Mouse (Mus musculus) heart, embryonic 11.5 days (tissue): ENCODE results near the gene H1fnt. TPM values are rescaled to one million over a fixed set of nuclear protein-coding genes. Genes with fewer than 3 reads are reported as not detected.

Experiments used
- polyA plus RNA-seq: library from polyadenylated mRNA; unstranded; fragments of >200 nt; fragmentation: Nextera tagmentation; extraction: Ambion mirVana; gene quantifications from 2 replicates; pipeline ENCODE4 v1.2.1, GENCODE M21; 2014

The H1fnt gene
- polyA plus RNA-seq, 1 experiment from 2014 or later: not detected

Other genes with a start within 250 kb of the H1fnt start
- gene Pfkm, start 164.7 kb downstream of the H1fnt start, polyA plus RNA-seq: 49.3 and 68.3 TPM in 2 replicates
- 24.3 and 25.1 TPM in 2 replicates for gene Senp1, start 163.5 kb downstream of the H1fnt start, polyA plus RNA-seq
- 81.7 and 86.7 TPM in 2 replicates for gene Asb8, start 91.7 kb downstream of the H1fnt start, polyA plus RNA-seq
- 1.2 and 1.3 TPM in 2 replicates for gene Ccdc184, start 90.1 kb downstream of the H1fnt start, polyA plus RNA-seq
- not detected in 2 replicates for gene Olfr288, start 61.8 kb downstream of the H1fnt start, polyA plus RNA-seq
- not detected in 2 replicates for gene Gm44579, start 36.3 kb downstream of the H1fnt start, polyA plus RNA-seq
- gene Olfr287, start 36.2 kb downstream of the H1fnt start, polyA plus RNA-seq: not detected in 2 replicates
- gene Olfr286, start 22.8 kb downstream of the H1fnt start, polyA plus RNA-seq: not detected in 2 replicates
- 0.92 and 1.3 TPM in 2 replicates for gene Zfp641, start 38.9 kb upstream of the H1fnt start, polyA plus RNA-seq
- gene Olfr285, start 60.1 kb upstream of the H1fnt start, polyA plus RNA-seq: not detected in 2 replicates
- not detected in 2 replicates for gene Olfr284, start 83.7 kb upstream of the H1fnt start, polyA plus RNA-seq
- gene Olfr283, start 123.7 kb upstream of the H1fnt start, polyA plus RNA-seq: not detected in 2 replicates
- gene Olfr282, start 173.9 kb upstream of the H1fnt start, polyA plus RNA-seq: not detected in 2 replicates
- not detected in 2 replicates for gene Olfr281, start 195.3 kb upstream of the H1fnt start, polyA plus RNA-seq
- gene OR5BS1P, start 212.6 kb upstream of the H1fnt start, polyA plus RNA-seq: not detected in 2 replicates
- not detected in 2 replicates for gene Lalba, start 225.4 kb upstream of the H1fnt start, polyA plus RNA-seq
- not detected in 2 replicates for gene Olfr279, start 235.1 kb upstream of the H1fnt start, polyA plus RNA-seq